Mouse (Mus musculus): ENCODE data around the gene Vwa8.

DNA sequence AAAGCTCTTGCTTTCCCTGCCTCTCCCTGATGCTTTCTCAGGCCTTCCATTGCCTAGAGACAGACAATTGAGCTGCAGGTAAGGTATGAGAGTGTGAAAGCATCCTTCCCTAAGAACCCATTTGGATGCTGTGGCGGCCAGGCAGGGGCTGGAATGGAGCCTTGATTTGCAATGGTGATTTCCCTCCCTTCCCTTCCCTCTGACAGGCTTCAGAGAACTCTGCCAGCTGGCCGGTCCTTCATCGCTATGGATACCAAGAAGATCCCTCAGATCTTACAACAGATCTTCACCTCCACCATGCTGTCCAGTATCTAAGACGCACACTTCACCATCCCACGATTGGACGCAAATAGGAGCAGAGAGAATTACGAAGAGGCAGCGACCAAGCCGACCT lies 352.0 kb downstream of the Vwa8 start:
- no peak for TF ChIP-seq POLR2A (IDR thresholded peaks at IDR 0.05; ENCODE audit: insufficient read depth, low read depth, low read length)
- no peak for TF ChIP-seq CTCF (IDR thresholded peaks at IDR 0.05; ENCODE audit: insufficient read depth, low read depth, low read length)

All from olfactory bulb, adult 2 months (tissue).